Mouse (Mus musculus): ENCODE data around the gene Trp73. TPM values are rescaled to one million over a fixed set of nuclear protein-coding genes. Genes with fewer than 3 reads are reported as not detected.

Trp73 gene
- polyA plus RNA-seq, 1 experiment from 2014 or later: 2.2 TPM

DNA sequence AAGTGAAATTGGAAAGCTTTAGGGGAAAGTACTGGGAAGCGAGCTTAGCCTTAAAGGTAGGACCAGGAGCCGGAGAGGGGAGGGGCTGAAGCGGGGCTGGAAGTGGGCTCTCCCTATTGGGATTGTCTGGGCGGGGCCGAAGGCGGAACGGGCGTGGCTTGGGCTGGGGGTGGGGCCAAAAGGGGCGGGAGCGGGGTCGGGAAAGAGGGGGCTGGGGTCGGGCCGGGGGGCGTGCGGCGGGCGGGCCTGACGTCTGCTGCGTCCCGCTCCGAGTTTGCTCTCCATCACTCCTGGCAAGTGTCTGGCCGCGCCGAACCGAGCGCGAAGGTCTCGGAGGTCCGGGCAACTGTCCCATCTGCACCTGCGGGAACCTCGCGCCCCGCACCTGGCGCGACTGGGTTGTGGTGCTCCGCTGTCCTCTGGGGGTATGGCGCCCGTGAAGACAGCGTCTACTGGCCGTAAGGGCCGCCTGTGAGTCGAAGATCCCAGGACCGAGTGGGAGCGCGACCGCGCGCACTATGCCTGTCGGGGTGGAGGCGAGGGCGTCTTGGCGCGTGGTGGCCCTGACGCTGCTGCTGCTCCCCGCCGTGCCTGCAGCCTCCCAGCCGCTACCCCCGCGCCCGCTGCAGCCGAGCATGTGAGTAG, 30.6 kb upstream of the Trp73 start, which contains the start of gene Megf6:
Megf6 (plus strand) TSS at position 225 of the 645 bp plus-strand sequence.
- peak within 1 kb of the TSS; percentile 31 for H3K27ac ChIP-seq (ENCODE audit: low read depth, low read length)
- H3K4me2 ChIP-seq (replicated peaks; ENCODE audit: low read depth, low read length): peak within 1 kb of the TSS; percentile 94
- H3K9ac ChIP-seq (ENCODE audit: low read depth, low read length): peak within 1 kb of the TSS; percentile 55
- WGBS: under 1% methylated on average over 50 of the region's 61 CpGs
- peak within 1 kb of the TSS; percentile 60 for H3K4me3 ChIP-seq (ENCODE audit: low read depth, low read length)
- H3K4me1 ChIP-seq (replicated peaks; ENCODE audit: control insufficient read depth, insufficient read depth, low read length): peaks cover 11% of the 10 kb centered on the region
- peaks cover 19% of the 10 kb centered on the region for H3K27me3 ChIP-seq (ENCODE audit: control insufficient read depth, insufficient read depth, low read length)
- DNase-seq (ENCODE audit: low spot score) (peak; percentile 84), ATAC-seq (ENCODE audit: low FRiP score) (peak; percentile 82)
- H3K36me3 ChIP-seq (ENCODE audit: control insufficient read depth, insufficient read depth, low read length): no peaks in the 10 kb centered on the region
- no peaks in the 10 kb centered on the region for H3K9me3 ChIP-seq (ENCODE audit: control insufficient read depth, low read length)

DNA sequence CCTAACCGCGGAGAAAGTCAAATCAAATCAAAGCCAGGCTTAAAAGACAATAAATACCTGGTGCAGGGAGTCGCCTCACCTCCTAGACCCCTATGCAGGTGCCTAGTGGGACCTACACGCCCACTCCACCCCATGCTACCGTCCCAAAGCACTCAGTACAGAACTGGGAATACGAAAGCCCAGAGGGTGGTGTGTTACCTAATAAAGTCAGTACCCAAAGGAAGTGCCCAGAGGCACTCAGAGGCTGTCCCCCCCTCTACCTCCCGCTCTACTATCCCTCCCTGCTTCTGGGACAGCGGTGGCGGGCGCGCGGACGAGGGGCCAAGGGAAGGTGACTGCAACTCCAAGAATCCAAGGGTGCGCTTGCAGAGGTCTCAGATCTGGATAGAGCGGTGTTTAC, 30.0 kb upstream of the Trp73 start:
- Histone ChIP-seq H3K9me3 (ENCODE audit: control insufficient read depth, low read length) (no peaks in the 10 kb centered on the region), H3K27me3 (ENCODE audit: control insufficient read depth, insufficient read depth, low read length) (peaks cover 19% of the 10 kb centered on the region), H3K27ac (ENCODE audit: low read depth, low read length) (no peak overlapping the region), H3K9ac (ENCODE audit: low read depth, low read length) (no peak overlapping the region), H3K4me2 (replicated peaks; ENCODE audit: low read depth, low read length) (peak overlapping the region; percentile 94), H3K36me3 (ENCODE audit: control insufficient read depth, insufficient read depth, low read length) (no peaks in the 10 kb centered on the region), H3K4me1 (replicated peaks; ENCODE audit: control insufficient read depth, insufficient read depth, low read length) (peaks cover 11% of the 10 kb centered on the region), H3K4me3 (ENCODE audit: low read depth, low read length) (peak overlapping the region; percentile 60)
- 3% methylated on average over 15 of the region's 15 CpGs for WGBS
- ATAC-seq (ENCODE audit: low FRiP score) (peak; percentile 25), DNase-seq (ENCODE audit: low spot score) (peak; percentile 20)

DNA sequence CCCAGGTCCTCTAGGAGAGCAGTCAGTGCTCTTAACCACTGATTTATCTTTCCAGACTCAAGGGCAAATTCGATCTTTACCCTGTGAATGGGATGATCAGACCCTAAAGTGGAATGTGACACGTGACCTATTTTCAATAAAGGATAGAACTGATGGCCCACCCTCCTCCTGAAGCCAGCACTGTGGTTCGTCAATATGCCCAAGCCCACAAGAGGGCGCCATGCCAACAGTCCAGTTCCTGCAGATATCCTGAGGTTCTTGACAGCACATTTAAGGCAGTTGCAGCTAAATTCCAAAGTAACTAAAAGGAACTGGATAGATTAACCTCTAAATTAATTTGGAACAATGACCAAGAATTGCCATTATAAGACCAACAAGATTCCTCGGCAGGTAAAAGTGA, 27.0 kb upstream of the Trp73 start:
- 23% methylated on average over 5 of the region's 5 CpGs for WGBS
- peaks cover 17% of the 10 kb centered on the region for H3K27me3 ChIP-seq (ENCODE audit: control insufficient read depth, insufficient read depth, low read length)
- H3K9ac ChIP-seq (ENCODE audit: low read depth, low read length): no peak overlapping the region
- DNase-seq (ENCODE audit: low spot score): peak; percentile 79
- ATAC-seq (ENCODE audit: low FRiP score): no peak
- no peak overlapping the region for H3K4me2 ChIP-seq (replicated peaks; ENCODE audit: low read depth, low read length)
- H3K4me1 ChIP-seq (replicated peaks; ENCODE audit: control insufficient read depth, insufficient read depth, low read length): peaks cover 5% of the 10 kb centered on the region
- H3K9me3 ChIP-seq (ENCODE audit: control insufficient read depth, low read length): no peaks in the 10 kb centered on the region
- no peak overlapping the region for H3K27ac ChIP-seq (ENCODE audit: low read depth, low read length)
- no peaks in the 10 kb centered on the region for H3K36me3 ChIP-seq (ENCODE audit: control insufficient read depth, insufficient read depth, low read length)
- H3K4me3 ChIP-seq (ENCODE audit: low read depth, low read length): no peak overlapping the region

GRCm38 (mm10) chr4:154163296-154163695, 23.3 kb upstream of the Trp73 start:
- Histone ChIP-seq H3K4me2 (replicated peaks; ENCODE audit: low read depth, low read length) (no peak overlapping the region), H3K36me3 (ENCODE audit: control insufficient read depth, insufficient read depth, low read length) (no peaks in the 10 kb centered on the region), H3K9ac (ENCODE audit: low read depth, low read length) (no peak overlapping the region), H3K9me3 (ENCODE audit: control insufficient read depth, low read length) (no peaks in the 10 kb centered on the region), H3K27ac (ENCODE audit: low read depth, low read length) (no peak overlapping the region), H3K4me1 (replicated peaks; ENCODE audit: control insufficient read depth, insufficient read depth, low read length) (0 out of 2 replicates have a peak, but pooled peaks cover 3% of the 10 kb centered on the region), H3K27me3 (ENCODE audit: control insufficient read depth, insufficient read depth, low read length) (no peaks in the 10 kb centered on the region), H3K4me3 (ENCODE audit: low read depth, low read length) (no peak overlapping the region)
- 20% methylated on average over 7 of the region's 7 CpGs for WGBS
- ATAC-seq (ENCODE audit: low FRiP score): no peak
- peak; percentile 92 for DNase-seq (ENCODE audit: low spot score)

GRCm38 (mm10) chr4:154160538-154161390, 20.8 kb upstream of the Trp73 start, which contains the start of gene Tprgl:
TSS of gene Tprgl (minus strand) at chr4:154160666.
- ATAC-seq (ENCODE audit: low FRiP score): peak; percentile 96
- WGBS: under 1% methylated on average over 73 of the region's 75 CpGs
- 0 out of 2 replicates have a peak, but pooled peaks cover 3% of the 10 kb centered on the region for H3K4me1 ChIP-seq (replicated peaks; ENCODE audit: control insufficient read depth, insufficient read depth, low read length)
- H3K4me3 ChIP-seq (ENCODE audit: low read depth, low read length): peak within 1 kb of the TSS; percentile 89
- peak within 1 kb of the TSS; percentile 89 for H3K4me2 ChIP-seq (replicated peaks; ENCODE audit: low read depth, low read length)
- no peaks in the 10 kb centered on the region for H3K36me3 ChIP-seq (ENCODE audit: control insufficient read depth, insufficient read depth, low read length)
- peak; percentile 96 for DNase-seq (ENCODE audit: low spot score)
- H3K27ac ChIP-seq (ENCODE audit: low read depth, low read length): peak within 1 kb of the TSS; percentile 71
- no peaks in the 10 kb centered on the region for H3K9me3 ChIP-seq (ENCODE audit: control insufficient read depth, low read length)
- no peaks in the 10 kb centered on the region for H3K27me3 ChIP-seq (ENCODE audit: control insufficient read depth, insufficient read depth, low read length)
- peak within 1 kb of the TSS; percentile 71 for H3K9ac ChIP-seq (ENCODE audit: low read depth, low read length)

DNA sequence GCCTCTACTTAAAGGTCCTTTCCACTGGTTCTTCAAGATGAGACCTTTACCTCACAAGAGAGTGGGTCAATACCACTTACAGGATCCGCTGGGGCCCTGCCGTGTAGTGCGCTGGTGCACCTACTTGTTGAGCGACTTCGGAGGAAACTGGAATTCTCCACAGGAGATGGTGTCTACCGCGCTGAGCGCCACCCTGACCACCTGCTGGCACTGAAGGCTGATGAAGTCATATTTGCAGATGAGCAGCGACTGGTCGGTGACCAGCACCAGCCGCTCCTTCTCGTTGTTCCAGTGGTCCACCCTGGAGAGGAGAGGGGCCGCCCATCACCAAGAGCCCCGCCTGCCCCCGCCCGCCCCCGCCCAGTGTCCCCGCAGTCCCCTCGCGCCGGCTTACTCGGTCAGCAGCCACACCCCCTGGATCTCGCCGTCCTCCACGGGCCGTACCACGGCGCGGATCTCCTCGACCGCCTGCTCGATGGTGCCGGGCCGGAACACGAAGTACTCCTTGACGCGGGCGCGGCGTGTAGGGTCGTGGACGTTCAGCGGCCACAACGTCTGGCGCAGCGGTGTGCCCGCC, 20.0 kb upstream of the Trp73 start:
- H3K9me3 ChIP-seq (ENCODE audit: control insufficient read depth, low read length): no peaks in the 10 kb centered on the region
- no peaks in the 10 kb centered on the region for H3K36me3 ChIP-seq (ENCODE audit: control insufficient read depth, insufficient read depth, low read length)
- H3K27ac ChIP-seq (ENCODE audit: low read depth, low read length): peak overlapping the region; percentile 71
- 0 out of 2 replicates have a peak, but pooled peaks cover 3% of the 10 kb centered on the region for H3K4me1 ChIP-seq (replicated peaks; ENCODE audit: control insufficient read depth, insufficient read depth, low read length)
- peak overlapping the region; percentile 70 for H3K4me2 ChIP-seq (replicated peaks; ENCODE audit: low read depth, low read length)
- H3K27me3 ChIP-seq (ENCODE audit: control insufficient read depth, insufficient read depth, low read length): no peaks in the 10 kb centered on the region
- WGBS: 1% methylated on average over 46 of the region's 47 CpGs
- H3K9ac ChIP-seq (ENCODE audit: low read depth, low read length): peak overlapping the region; percentile 67
- DNase-seq (ENCODE audit: low spot score): peak; percentile 46
- peak; percentile 68 for ATAC-seq (ENCODE audit: low FRiP score)
- H3K4me3 ChIP-seq (ENCODE audit: low read depth, low read length): peak overlapping the region; percentile 89

DNA sequence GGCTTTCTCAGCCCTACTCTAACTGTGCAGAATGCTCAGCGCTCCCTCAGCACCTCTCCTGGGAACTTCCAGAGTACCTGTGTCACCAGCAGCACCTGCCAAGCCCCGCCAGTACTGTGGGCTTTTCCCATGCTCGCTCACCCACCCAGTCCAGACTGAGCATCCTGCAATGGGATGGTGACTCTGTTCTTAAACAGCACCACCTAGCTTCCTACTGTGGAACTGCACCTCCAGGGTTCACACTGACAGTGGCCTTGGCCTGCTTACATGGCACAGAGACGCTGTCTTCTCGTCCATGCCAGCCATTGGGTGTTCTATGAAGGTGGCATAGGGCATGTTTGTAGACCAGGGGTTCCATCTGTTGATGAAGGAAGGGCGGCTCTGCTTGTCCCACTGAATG, 19.0 kb upstream of the Trp73 start:
- H3K27ac ChIP-seq (ENCODE audit: low read depth, low read length): no peak overlapping the region
- no peak overlapping the region for H3K9ac ChIP-seq (ENCODE audit: low read depth, low read length)
- ATAC-seq (ENCODE audit: low FRiP score): 0 out of 2 replicates have a peak, but pooled peaks have one; percentile 16
- H3K36me3 ChIP-seq (ENCODE audit: control insufficient read depth, insufficient read depth, low read length): no peaks in the 10 kb centered on the region
- 0 out of 2 replicates have a peak, but pooled peaks cover 3% of the 10 kb centered on the region for H3K4me1 ChIP-seq (replicated peaks; ENCODE audit: control insufficient read depth, insufficient read depth, low read length)
- no peak overlapping the region for H3K4me3 ChIP-seq (ENCODE audit: low read depth, low read length)
- no peaks in the 10 kb centered on the region for H3K9me3 ChIP-seq (ENCODE audit: control insufficient read depth, low read length)
- DNase-seq (ENCODE audit: low spot score): peak; percentile 93
- H3K4me2 ChIP-seq (replicated peaks; ENCODE audit: low read depth, low read length): no peak overlapping the region
- H3K27me3 ChIP-seq (ENCODE audit: control insufficient read depth, insufficient read depth, low read length): no peaks in the 10 kb centered on the region
- 26% methylated on average over 6 of the region's 6 CpGs for WGBS

DNA sequence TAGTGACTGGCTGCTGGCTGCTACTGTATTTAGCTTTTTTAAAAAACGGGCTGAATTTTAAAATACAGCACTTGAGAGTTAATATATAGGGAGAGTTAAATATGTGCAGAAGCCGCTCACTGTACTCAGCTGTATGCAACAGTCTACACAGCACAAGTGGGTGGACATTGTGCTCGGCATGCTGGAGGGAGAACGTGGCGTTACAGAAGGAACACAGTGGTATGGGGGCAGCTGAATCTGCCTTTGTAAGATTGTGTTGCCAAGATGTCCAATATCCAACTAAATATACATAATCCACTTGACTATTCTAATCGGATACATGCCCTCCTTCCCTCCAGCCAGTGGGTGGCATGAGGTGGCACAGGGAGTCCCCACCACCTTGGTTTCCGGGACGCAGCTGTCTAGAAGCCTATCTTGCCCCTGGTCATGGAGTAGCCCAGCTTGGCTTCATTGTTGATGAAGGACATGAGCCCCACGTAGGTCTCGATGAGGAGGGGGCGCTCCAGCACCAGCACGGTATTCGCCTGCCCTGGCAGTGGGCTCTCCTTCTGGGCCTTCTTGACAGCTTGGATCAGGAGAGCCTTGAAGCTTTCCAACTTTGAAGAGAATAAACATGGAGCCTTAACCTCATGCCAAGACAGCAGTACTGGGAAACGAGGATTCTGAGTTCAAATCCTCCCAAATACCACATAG, 18.1 kb upstream of the Trp73 start:
- Histone ChIP-seq H3K9me3 (ENCODE audit: control insufficient read depth, low read length) (no peaks in the 10 kb centered on the region), H3K4me3 (ENCODE audit: low read depth, low read length) (no peak overlapping the region), H3K9ac (ENCODE audit: low read depth, low read length) (no peak overlapping the region), H3K27me3 (ENCODE audit: control insufficient read depth, insufficient read depth, low read length) (no peaks in the 10 kb centered on the region), H3K36me3 (ENCODE audit: control insufficient read depth, insufficient read depth, low read length) (no peaks in the 10 kb centered on the region), H3K4me1 (replicated peaks; ENCODE audit: control insufficient read depth, insufficient read depth, low read length) (0 out of 2 replicates have a peak, but pooled peaks cover 3% of the 10 kb centered on the region), H3K4me2 (replicated peaks; ENCODE audit: low read depth, low read length) (no peak overlapping the region), H3K27ac (ENCODE audit: low read depth, low read length) (no peak overlapping the region)
- WGBS: 93% methylated on average over 14 of the region's 14 CpGs
- ATAC-seq (ENCODE audit: low FRiP score): no peak
- no peak for DNase-seq (ENCODE audit: low spot score)
